Mouse (Mus musculus): Measurements from ENCODE around the gene Gspt2.

- TF ChIP-seq FLI1 (IDR thresholded peaks at IDR 0.05; ENCODE audit: low read length): no peak
- no peak for TF ChIP-seq GATA1 (IDR thresholded peaks at IDR 0.05; ENCODE audit: borderline replicate concordance, low read length)
These were observed at the start of gene Gspt2 for GRCm38 (mm10) chrX:94635961-94636563.

Measured in megakaryocyte, embryonic 14.5 days (primary cell).